Mouse (Mus musculus): ENCODE results near the gene Wdr74. TPM values are rescaled to one million over a fixed set of nuclear protein-coding genes. Genes with fewer than 3 reads are reported as not detected.

Wdr74 gene
- total and polyA plus RNA-seq, 3 experiments = 133 to 235 (median 203) TPM

DNA sequence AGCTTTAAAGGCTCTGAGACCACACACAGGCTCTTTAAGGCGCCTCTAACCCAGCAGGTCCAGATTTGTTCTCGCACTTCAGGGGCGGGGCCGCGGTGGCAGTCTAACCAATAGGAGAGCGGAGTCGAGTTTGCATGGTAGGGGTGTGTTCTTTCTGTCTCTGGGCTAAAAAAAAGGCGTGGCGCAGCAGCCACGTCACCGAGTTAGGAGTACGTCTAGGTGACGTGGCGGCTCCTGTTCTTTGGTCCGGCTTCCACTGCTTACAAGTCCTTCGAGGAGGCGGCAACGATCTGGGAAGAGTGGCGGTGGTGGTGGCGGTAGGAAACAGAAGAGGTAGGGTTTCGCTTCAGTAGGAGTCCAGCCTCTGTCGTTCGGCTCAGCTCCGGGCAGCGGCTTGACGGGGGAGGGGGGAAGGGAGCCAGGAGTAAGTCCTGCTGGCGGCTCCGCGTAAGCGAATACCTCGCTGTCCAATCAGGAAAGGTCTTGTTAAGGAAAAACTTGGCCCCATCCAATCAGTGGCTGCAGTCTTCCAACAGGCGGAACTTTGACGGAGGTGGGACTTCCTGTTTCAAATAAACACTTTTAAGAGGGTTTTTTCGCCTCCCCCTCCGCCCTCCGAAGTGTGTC lies 5.7 kb downstream of the Wdr74 start, which contains the start of gene Stx5a (continued):
- peak; percentile 32; the same call in 1 of the 2 replicates for TF ChIP-seq MYC (IDR thresholded peaks at IDR 0.05; ENCODE audit: low read depth, low read length)
- no peak; the same call in 1 of the 2 replicates for TF ChIP-seq JUND (conservative IDR thresholded peaks at IDR 0.05; ENCODE audit: low read depth, low read length)
- peak; percentile 95 for TF ChIP-seq SIN3A (IDR thresholded peaks at IDR 0.05; ENCODE audit: low read length)
- peak; percentile 52; the same call in 1 of the 2 replicates for TF ChIP-seq TBP (conservative IDR thresholded peaks at IDR 0.05; ENCODE audit: low read depth, low read length)
- TF ChIP-seq TCF12 (IDR thresholded peaks at IDR 0.05; ENCODE audit: low read depth, low read length) = peak; percentile 57; the same call in 1 of the 2 replicates
- TF ChIP-seq ZNF384 (IDR thresholded peaks at IDR 0.05; ENCODE audit: low read depth, low read length) = peak; percentile 75
- TF ChIP-seq MAFK (IDR thresholded peaks at IDR 0.05; ENCODE audit: insufficient replicate concordance, low read length) = no peak
- TF ChIP-seq CTCF (conservative IDR thresholded peaks at IDR 0.05 in 1 of 2, IDR thresholded peaks at IDR 0.05 in 1 of 2; ENCODE audit: low read depth in 2 of 2, low read length in 2 of 2) = no peak
- peak; percentile 80; the same call in 1 of the 2 replicates for TF ChIP-seq ZMIZ1 (IDR thresholded peaks at IDR 0.05; ENCODE audit: low read depth, low read length)
- no peak for TF ChIP-seq JUN (IDR thresholded peaks at IDR 0.05; ENCODE audit: insufficient read depth, low read depth, low read length)
- TF ChIP-seq ZC3H11A (IDR thresholded peaks at IDR 0.05; ENCODE audit: low read depth, low read length) = no peak
- no peak for TF ChIP-seq ZKSCAN1 (IDR thresholded peaks at IDR 0.05; ENCODE audit: borderline replicate concordance, low read depth, low read length)
- TF ChIP-seq GABPA (IDR thresholded peaks at IDR 0.05; ENCODE audit: insufficient replicate concordance, low read depth, low read length) = no peak; the same call in 1 of the 2 replicates
- 0 out of 2 replicates have a peak, but pooled peaks have one; percentile 55 for TF ChIP-seq MAX (IDR thresholded peaks at IDR 0.05; ENCODE audit: low read length)
- TF ChIP-seq MXI1 (IDR thresholded peaks at IDR 0.05; ENCODE audit: low read depth, low read length) = no peak
- TF ChIP-seq UBTF (IDR thresholded peaks at IDR 0.05; ENCODE audit: low read depth, low read length) = no peak
- peak; percentile 84; the same call in 1 of the 2 replicates for TF ChIP-seq KAT2A (IDR thresholded peaks at IDR 0.05; ENCODE audit: insufficient replicate concordance, low read length)
- peak; percentile 12; the same call in 1 of the 2 replicates for TF ChIP-seq RCOR1 (conservative IDR thresholded peaks at IDR 0.05; ENCODE audit: low read depth, low read length)
- TF ChIP-seq EP300 (IDR thresholded peaks at IDR 0.05; ENCODE audit: low read length) = no peak
- TF ChIP-seq CHD1 (IDR thresholded peaks at IDR 0.05; ENCODE audit: low read depth, low read length) = no peak
- TF ChIP-seq NELFE (IDR thresholded peaks at IDR 0.05; ENCODE audit: low read depth, low read length) = peak; percentile 53; the same call in 1 of the 2 replicates
- no peak for TF ChIP-seq RAD21 (IDR thresholded peaks at IDR 0.05; ENCODE audit: low read depth, low read length)
- peak; percentile 60; the same call in 1 of the 2 replicates for TF ChIP-seq MAZ (IDR thresholded peaks at IDR 0.05; ENCODE audit: low read depth, low read length)

DNA sequence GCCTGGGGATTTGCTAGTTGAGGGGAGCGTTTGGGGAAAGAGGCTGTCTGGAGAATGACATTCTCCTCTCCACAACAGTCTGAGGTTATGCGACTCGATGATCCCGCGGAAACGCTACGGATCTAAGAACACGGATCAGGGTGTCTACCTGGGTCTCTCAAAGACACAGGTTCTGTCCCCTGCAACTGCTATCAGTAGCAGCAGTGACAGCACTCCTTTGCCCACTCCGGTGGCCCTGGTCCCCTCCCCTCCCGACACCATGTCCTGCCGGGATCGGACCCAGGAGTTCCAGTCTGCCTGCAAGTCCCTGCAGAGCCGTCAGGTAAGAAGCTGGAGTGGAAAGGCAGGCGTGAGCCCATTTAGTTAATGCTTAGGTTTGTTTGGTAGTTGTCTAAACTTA lies 6.5 kb downstream of the Wdr74 start:
- Histone ChIP-seq H3K4me3 (replicated peaks in 1 of 3; ENCODE audit: low read depth in 2 of 3, low read length in 2 of 3, poor library complexity in 1 of 3) (peak overlapping the region; percentile 75 to 77 (median 77)), H3K27me3 (replicated peaks) (no peaks in the 10 kb centered on the region), H3K79me2 (replicated peaks; ENCODE audit: control insufficient read depth, extremely low read depth, insufficient read depth, poor library complexity, severe bottlenecking) (peaks cover 31% of the 10 kb centered on the region), H3K9ac (ENCODE audit: insufficient read depth, low read depth) (peak overlapping the region; percentile 92), H3K4me2 (ENCODE audit: insufficient read depth, low read depth, poor library complexity, severe bottlenecking) (peak overlapping the region; percentile 72), H3K36me3 (replicated peaks in 1 of 2; ENCODE audit: control insufficient read depth in 1 of 2, insufficient read depth in 1 of 2, low read length in 1 of 2) (peaks cover 58 to 83% of the 10 kb centered on the region in 2 experiments), H3K9me3 (replicated peaks; ENCODE audit: low read length) (no peaks in the 10 kb centered on the region), H3K27ac (ENCODE audit: insufficient read depth, low read depth) (0 out of 2 replicates have a peak overlapping the region, but pooled peaks have one; percentile 8), H3K4me1 (ENCODE audit: control insufficient read depth in 1 of 2, insufficient read depth in 2 of 2) (peaks cover 9 to 35% of the 10 kb centered on the region in 2 experiments)
- TF ChIP-seq E2F4 (IDR thresholded peaks at IDR 0.05; ENCODE audit: insufficient replicate concordance, low read depth, low read length) = no peak
- TF ChIP-seq USF1 (IDR thresholded peaks at IDR 0.05; ENCODE audit: low read depth, low read length) = no peak
- in situ Hi-C loops (cut with MboI; ENCODE audit: low pct_ligation_motif_present, low pct_unique_long_range_greater_than_20kb, low sequenced_read_pairs) = loop anchor here (25.0 kb wide), 1 partner anchor 370 kb away; no protein-coding TSS in a partner anchor
- DNase-seq (ENCODE audit: extremely low read depth) = no peak
- dilution Hi-C loops (cut with MboI; ENCODE audit: extremely low pct_ligation_motif_present, extremely low pct_unique_long_range_greater_than_20kb, low sequenced_read_pairs) = no loop called here
